Mouse (Mus musculus) cerebellum, postnatal 4 days (tissue): ENCODE data around the gene Gm20815.
"Not testable (repeated sequence)": the region's sequence is repeated elsewhere in the genome, so short reads cannot be mapped to it uniquely, and the experiment has no call there.

Source experiments
- DNase-seq, 2 experiments: peaks; one replicate each; pipeline ENCODE4 v3.0.0; 2022; ENCODE audit warnings: low spot score in 2 of 2, mixed read lengths in 1 of 2

Gene Gm20815

GRCm38 (mm10) chrY:8835069-8835468 lies at the start of gene Gm20815:
Gm20815 (minus strand) TSS chrY:8835169.
- DNase-seq: not testable (repeated sequence)
